Mouse (Mus musculus) forebrain, embryonic 11.5 days (tissue): ENCODE data around the gene Brpf1. TPM values are rescaled to one million over a fixed set of nuclear protein-coding genes. Genes with fewer than 3 reads are reported as not detected.

Experiments
- ATAC-seq: fragments of 200-750 bp; cut with Nextera tagmentation; replicated peaks from 2 replicates; pipeline ENCODE4 v1.8.0; 2017; ENCODE audit warnings: moderate TSS enrichment; ENCODE audit not compliant: low FRiP score
- DNase-seq: peaks from one replicate; pipeline ENCODE4 v3.0.0-alpha.2; 2017; ENCODE audit warnings: low spot score
- H3K27ac ChIP-seq: fragments of 300-500 bp; sonication (generic); 2 replicates; pipeline ENCODE4 v1.5.1; 2014; ENCODE audit warnings: low read depth, low read length
- H3K27me3 ChIP-seq: fragments of 300-500 bp; sonication (generic); 2 replicates; pipeline ENCODE4 v1.6.1; 2014; ENCODE audit warnings: mild to moderate bottlenecking, low read length, mixed read lengths; ENCODE audit not compliant: control insufficient read depth, insufficient read depth
- H3K36me3 ChIP-seq: fragments of 300-500 bp; sonication (generic); 2 replicates; pipeline ENCODE4 v1.6.1; 2014; ENCODE audit warnings: mild to moderate bottlenecking, low read length, moderate library complexity, mixed read lengths; ENCODE audit not compliant: control insufficient read depth, insufficient read depth
- H3K4me1 ChIP-seq: fragments of 300-500 bp; sonication (generic); replicated peaks from 2 replicates; pipeline ENCODE4 v1.6.1; 2014; ENCODE audit warnings: low read length, mixed read lengths; ENCODE audit not compliant: control insufficient read depth, insufficient read depth
- H3K4me2 ChIP-seq: fragments of 300-500 bp; sonication (generic); 2 replicates; pipeline ENCODE4 v1.6.1; 2014; ENCODE audit warnings: low read depth, mild to moderate bottlenecking, low read length, moderate library complexity, mixed read lengths; ENCODE audit not compliant: severe bottlenecking
- H3K4me3 ChIP-seq: fragments of 300-500 bp; sonication (generic); 2 replicates; pipeline ENCODE4 v1.5.1; 2014; ENCODE audit warnings: low read depth, low read length
- H3K9ac ChIP-seq: fragments of 300-500 bp; sonication (generic); 2 replicates; pipeline ENCODE4 v1.6.1; 2014; ENCODE audit warnings: low read length
- H3K9me3 ChIP-seq: fragments of 300-500 bp; sonication (generic); 2 replicates; pipeline ENCODE4 v1.6.1; 2016; ENCODE audit warnings: low read length, mixed read lengths; ENCODE audit not compliant: control insufficient read depth
- WGBS: fragments of 180-500 bp; shearing (Covaris S2); extraction: QIAGEN DNeasy Blood & Tissue Kit; methylation state at CpG from one replicate; pipeline ENCODE4 v1.1.7; 2014; 5-methylcytosine and 5-hydroxymethylcytosine counted together
- polyA plus RNA-seq: library from polyadenylated mRNA; unstranded; fragments of >200 nt; fragmentation: Nextera tagmentation; extraction: Ambion mirVana; gene quantifications from 2 replicates; pipeline ENCODE4 v1.2.1, GENCODE M21; 2014

Gene Brpf1
- polyA plus RNA-seq, 1 experiment from 2014 or later = 31.9 TPM

DNA sequence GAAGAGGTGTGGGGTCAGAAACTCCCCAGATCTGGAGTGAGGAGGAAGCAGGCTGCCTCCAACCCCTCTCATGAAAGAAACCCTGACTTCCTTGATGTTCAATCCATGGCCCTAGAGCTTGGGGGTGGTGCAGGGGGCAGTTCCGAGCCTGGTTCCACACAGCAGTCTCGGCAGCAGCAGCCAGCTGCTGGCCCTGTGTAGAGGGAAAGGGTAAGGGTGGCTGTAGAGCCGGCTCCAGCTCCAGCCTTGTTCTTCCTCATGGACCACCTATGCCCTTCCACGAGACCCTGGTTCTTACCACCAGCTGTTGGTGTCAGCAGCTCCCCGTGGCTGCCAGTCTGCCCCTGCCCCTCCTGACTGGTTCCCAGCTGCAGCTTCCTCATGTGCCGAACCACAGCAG, 27.3 kb downstream of the Brpf1 start:
- no peak overlapping the region for H3K27ac ChIP-seq
- no peaks in the 10 kb centered on the region for H3K27me3 ChIP-seq
- no peak overlapping the region for H3K4me3 ChIP-seq
- no peak overlapping the region for H3K4me2 ChIP-seq
- no peaks in the 10 kb centered on the region; the same call in 1 of the 2 replicates for H3K36me3 ChIP-seq
- DNase-seq (no peak), ATAC-seq (no peak)
- H3K4me1 ChIP-seq = no peaks in the 10 kb centered on the region
- no peaks in the 10 kb centered on the region for H3K9me3 ChIP-seq
- 77% methylated on average over 6 of the region's 6 CpGs for WGBS
- H3K9ac ChIP-seq = no peak overlapping the region

DNA sequence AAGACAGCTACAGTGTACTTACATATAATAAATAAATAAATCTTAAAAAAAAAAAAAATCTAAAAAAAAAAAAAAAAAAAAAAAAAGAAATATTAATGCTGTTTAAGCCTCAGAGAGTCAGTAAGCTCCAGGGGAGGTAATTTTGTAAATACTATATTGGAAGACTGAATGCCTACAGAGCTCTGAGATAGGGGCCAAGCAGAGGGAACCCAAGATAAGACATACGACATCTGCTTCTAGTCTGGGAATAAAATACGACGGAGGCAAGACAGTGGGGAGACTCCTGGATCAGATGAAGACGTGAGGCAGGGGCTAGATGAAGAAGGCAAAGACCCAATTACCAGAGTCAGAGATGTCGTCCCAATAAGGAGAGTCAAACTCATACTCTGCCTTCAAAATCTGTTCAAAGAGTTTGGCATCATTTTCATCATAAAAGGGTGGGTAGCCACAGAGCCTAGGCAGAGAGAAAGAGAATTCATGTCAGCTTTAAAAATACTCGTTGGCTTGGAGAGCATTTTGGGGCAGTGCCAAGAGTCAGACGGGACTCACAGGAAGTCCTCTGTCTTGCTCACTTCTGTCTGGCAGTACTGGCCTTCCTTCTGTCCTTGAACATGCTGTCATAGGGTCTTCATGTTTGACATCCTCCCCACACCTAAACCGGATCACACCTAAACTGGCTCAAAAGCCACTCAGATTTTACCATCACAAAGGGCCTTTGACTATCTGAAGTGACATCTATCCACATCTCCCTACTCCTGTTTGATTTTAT, 30.1 kb downstream of the Brpf1 start:
- no peaks in the 10 kb centered on the region for H3K27me3 ChIP-seq
- H3K4me1 ChIP-seq = no peaks in the 10 kb centered on the region
- WGBS = 79% methylated on average over 8 of the region's 8 CpGs
- no peak overlapping the region for H3K27ac ChIP-seq
- ATAC-seq (no peak), DNase-seq (no peak)
- no peaks in the 10 kb centered on the region for H3K9me3 ChIP-seq
- no peak overlapping the region for H3K4me2 ChIP-seq
- H3K9ac ChIP-seq = no peak overlapping the region
- no peaks in the 10 kb centered on the region; the same call in 1 of the 2 replicates for H3K36me3 ChIP-seq
- no peak overlapping the region for H3K4me3 ChIP-seq

- Histone ChIP-seq H3K4me3 (no peak overlapping the region), H3K9me3 (no peaks in the 10 kb centered on the region), H3K36me3 (no peaks in the 10 kb centered on the region), H3K9ac (no peak overlapping the region), H3K4me2 (no peak overlapping the region), H3K4me1 (peaks cover 6% of the 10 kb centered on the region; the same call in 1 of the 2 replicates), H3K27ac (no peak overlapping the region), H3K27me3 (no peaks in the 10 kb centered on the region)
- 91% methylated on average over 6 of the region's 6 CpGs for WGBS
- DNase-seq = no peak
- no peak for ATAC-seq
Observed at GRCm38 (mm10) chr6:113341574-113341973, 34.6 kb downstream of the Brpf1 start.

GRCm38 (mm10) chr6:113342297-113342696, 35.4 kb downstream of the Brpf1 start:
- no peak overlapping the region for H3K4me3 ChIP-seq

DNA sequence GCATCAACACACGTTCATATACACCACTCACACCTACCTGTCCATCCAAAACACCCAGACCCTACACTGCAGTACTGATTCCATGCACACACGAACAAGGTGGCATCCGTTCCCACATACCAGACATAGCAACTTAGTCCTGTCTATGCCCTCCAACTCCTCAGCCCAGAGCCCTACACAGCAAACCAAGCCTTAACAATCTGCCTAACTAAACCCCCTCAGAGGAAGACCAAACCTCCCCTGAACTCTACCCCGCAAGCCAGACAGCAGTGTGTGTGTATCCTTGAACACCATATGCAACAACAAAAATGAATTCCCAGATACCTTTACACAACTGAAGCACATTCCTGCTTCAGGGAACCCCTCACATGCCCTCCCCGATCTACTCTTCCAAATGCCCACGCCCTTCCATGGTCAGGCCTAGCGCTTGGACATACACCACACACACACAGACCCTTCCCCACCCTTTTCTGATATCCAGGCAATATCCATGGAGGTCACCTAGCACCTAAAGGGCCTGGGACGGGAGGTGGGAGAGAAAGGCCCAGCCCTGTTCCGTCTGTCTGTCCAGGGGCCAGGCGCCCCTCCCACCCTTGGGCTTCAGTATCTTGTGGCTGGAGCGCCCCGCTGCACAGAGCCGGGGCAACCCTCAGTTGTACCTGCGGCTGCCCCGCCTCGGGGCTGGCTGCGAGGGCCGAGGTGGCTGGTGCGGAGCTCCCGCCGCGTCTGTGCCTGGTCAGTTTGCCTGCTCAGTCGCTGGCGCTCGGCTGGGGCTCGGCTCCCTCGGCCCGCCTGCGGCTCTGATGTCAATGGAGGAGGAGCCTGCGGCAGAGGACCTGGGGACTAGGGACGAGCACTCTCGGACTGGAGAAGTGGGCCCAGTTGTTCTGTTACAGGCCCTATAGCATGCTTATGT, 36.5 kb downstream of the Brpf1 start, which contains the start of gene Camk1:
TSS of gene Camk1 (minus strand) at position 808 of the 916 bp plus-strand sequence.
- DNase-seq = peak; percentile 78
- no peak within 1 kb of the TSS for H3K27ac ChIP-seq
- WGBS = 15% methylated on average over 32 of the region's 32 CpGs

More at GRCm38 (mm10) chr6:113342297-113342696, 35.4 kb downstream of the Brpf1 start:
- Histone ChIP-seq H3K27ac (no peak overlapping the region), H3K27me3 (no peaks in the 10 kb centered on the region), H3K4me2 (no peak overlapping the region), H3K9me3 (no peaks in the 10 kb centered on the region), H3K9ac (no peak overlapping the region), H3K36me3 (no peaks in the 10 kb centered on the region), H3K4me1 (peaks cover 6% of the 10 kb centered on the region; the same call in 1 of the 2 replicates)
- WGBS = 51% methylated on average over 4 of the region's 7 CpGs
- no peak for ATAC-seq
- no peak for DNase-seq

GRCm38 (mm10) chr6:113344321-113344720, 37.4 kb downstream of the Brpf1 start:
- H3K4me3 ChIP-seq = 0 out of 2 replicates have a peak overlapping the region, but pooled peaks have one; percentile 42
- H3K9ac ChIP-seq = peak overlapping the region; percentile 83; the same call in 1 of the 2 replicates
- no peak overlapping the region for H3K27ac ChIP-seq
- H3K27me3 ChIP-seq = no peaks in the 10 kb centered on the region
- H3K36me3 ChIP-seq = no peaks in the 10 kb centered on the region
- no peaks in the 10 kb centered on the region for H3K9me3 ChIP-seq
- H3K4me2 ChIP-seq = peak overlapping the region; percentile 64; the same call in 1 of the 2 replicates
- 67% methylated on average over 2 of the region's 2 CpGs for WGBS
- H3K4me1 ChIP-seq = peaks cover 6% of the 10 kb centered on the region; the same call in 1 of the 2 replicates
- DNase-seq (no peak), ATAC-seq (no peak)

More for the DNA sequence above, 36.5 kb downstream of the Brpf1 start, which contains the start of gene Camk1:
- Histone ChIP-seq H3K4me2 (peak within 1 kb of the TSS; percentile 64), H3K9ac (peak within 1 kb of the TSS; percentile 83), H3K36me3 (no peaks in the 10 kb centered on the region), H3K27me3 (no peaks in the 10 kb centered on the region), H3K4me1 (peaks cover 6% of the 10 kb centered on the region; the same call in 1 of the 2 replicates), H3K9me3 (no peaks in the 10 kb centered on the region), H3K4me3 (peak within 1 kb of the TSS; percentile 42)
- ATAC-seq = peak; percentile 86

DNA sequence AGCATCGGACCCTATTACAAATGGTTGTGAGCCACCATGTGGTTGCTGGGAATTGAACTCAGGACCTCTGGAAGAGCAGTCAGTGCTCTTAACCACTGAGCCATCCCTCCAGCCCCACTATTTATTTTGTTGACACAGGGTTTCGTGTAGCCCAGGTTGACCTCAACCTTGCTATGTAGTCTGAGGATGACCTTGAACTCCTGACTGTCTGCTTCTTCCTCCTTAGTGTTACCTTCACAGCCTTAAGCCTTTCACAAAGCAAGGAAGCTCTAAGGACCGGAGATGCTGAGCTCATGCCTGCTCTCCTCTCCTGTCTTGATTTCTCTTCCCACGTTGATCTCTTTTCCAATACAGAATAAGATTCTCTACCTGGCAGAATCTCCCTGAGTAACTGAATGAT, 40.0 kb downstream of the Brpf1 start:
- 74% methylated on average over 4 of the region's 4 CpGs for WGBS
- H3K9ac ChIP-seq = no peak overlapping the region
- no peaks in the 10 kb centered on the region for H3K27me3 ChIP-seq
- H3K36me3 ChIP-seq = no peaks in the 10 kb centered on the region
- no peak overlapping the region for H3K4me2 ChIP-seq
- no peaks in the 10 kb centered on the region for H3K9me3 ChIP-seq
- no peak overlapping the region for H3K4me3 ChIP-seq
- no peak for DNase-seq
- no peak for ATAC-seq
- H3K4me1 ChIP-seq = peaks cover 6% of the 10 kb centered on the region; the same call in 1 of the 2 replicates
- no peak overlapping the region for H3K27ac ChIP-seq

DNA sequence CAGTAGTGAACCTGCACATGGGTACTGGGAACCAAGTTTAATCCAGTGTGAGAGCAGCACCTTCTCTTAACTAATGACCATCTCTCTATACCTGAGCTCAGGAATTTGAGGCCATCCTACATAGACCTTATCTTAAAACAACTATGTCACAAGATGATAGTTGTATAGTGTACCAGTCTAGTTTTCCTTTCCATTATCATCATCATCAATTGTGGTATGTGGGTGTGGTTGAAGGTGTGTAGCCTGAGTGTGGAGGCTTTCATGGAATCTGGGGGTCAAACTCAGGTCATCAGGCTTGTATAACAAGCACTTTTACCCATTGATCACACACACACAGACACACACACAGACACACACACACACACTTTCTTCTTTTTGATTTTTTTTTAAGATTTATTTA, 43.6 kb downstream of the Brpf1 start:
- no peak overlapping the region for H3K9ac ChIP-seq
- H3K9me3 ChIP-seq = no peaks in the 10 kb centered on the region
- H3K4me3 ChIP-seq = no peak overlapping the region
- no peaks in the 10 kb centered on the region for H3K27me3 ChIP-seq
- ATAC-seq (no peak), DNase-seq (no peak)
- H3K27ac ChIP-seq = no peak overlapping the region
- no peaks in the 10 kb centered on the region for H3K4me1 ChIP-seq
- H3K4me2 ChIP-seq = no peak overlapping the region
- no peaks in the 10 kb centered on the region for H3K36me3 ChIP-seq
